In genomic region chr10:79900951-79901410, GRCm38 (mm10) we compare ENCODE assay signal across 9 mouse cellular contexts. TPM values are rescaled to one million over a fixed set of nuclear protein-coding genes. Genes with fewer than 3 reads are reported as not detected.
DNase-seq lines count a peak whose midpoint lies in the region; ATAC-seq lines count a peak whose summit lies in the region.
"Had no signal": no experiment of that assay in that cellular context is flagged by ENCODE, and none has a peak within 500 bp of the region (broad histone marks: within the 10 kb centered on the region; RNA-seq: fewer than 3 reads in every experiment).

No protein-coding gene starts in this region.

- peak overlapping the region; percentile 54; the same call in 1 of the 2 replicates for H3K27ac ChIP-seq in neural tube, embryonic 11.5 days (ENCODE audit: low read depth, low read length)

- peaks cover 13% of the 10 kb centered on the region for H3K36me3 ChIP-seq in neural tube, embryonic 11.5 days (ENCODE audit: control insufficient read depth, insufficient read depth, low read length)
- H3K36me3 ChIP-seq in splenic B cell, adult 2 months (ENCODE audit: control insufficient read depth, insufficient read depth, low read length, poor library complexity, severe bottlenecking): peaks cover 7% of the 10 kb centered on the region

- no peak overlapping the region for H3K9ac ChIP-seq in neural tube, embryonic 11.5 days (ENCODE audit: low read length)

- ATAC-seq in neural tube, embryonic 11.5 days (ENCODE audit: insufficient read depth, low FRiP score, low TSS enrichment): peak; percentile 27; the same call in 1 of the 2 replicates
- no peak for ATAC-seq in cerebellum, adult (ENCODE audit: insufficient number of reproducible peaks, low FRiP score, low TSS enrichment)

- intact Hi-C loops in left cerebral cortex, postnatal 4 days (cut with DNase I): no loop called here

- 0 out of 2 replicates have a peak, but pooled peaks cover 2% of the 10 kb centered on the region for H3K27me3 ChIP-seq in neural tube, embryonic 11.5 days (ENCODE audit: control insufficient read depth, insufficient read depth, low read length)
- H3K27me3 ChIP-seq in splenic B cell, adult 2 months (ENCODE audit: control insufficient read depth, insufficient read depth, low read length, poor library complexity, severe bottlenecking): no peaks in the 10 kb centered on the region

- WGBS in neural tube, embryonic 11.5 days: 17% methylated on average over 2 of the region's 2 CpGs

- H3K4me3 ChIP-seq in neural tube, embryonic 11.5 days (ENCODE audit: low read depth, low read length): no peak overlapping the region

- H3K4me2 ChIP-seq in neural tube, embryonic 11.5 days (ENCODE audit: low read depth): no peak overlapping the region

- peak; percentile 49 for DNase-seq in neural tube, embryonic 11.5 days (ENCODE audit: low spot score)
- no peak for DNase-seq in neural tube, embryonic 10.5 days (ENCODE audit: extremely low spot score, low spot score)
- peak; percentile 80 to 89 for DNase-seq in frontal cortex, postnatal 36 days (ENCODE audit: low spot score in 2 of 2)
- DNase-seq in left cerebral cortex, postnatal 4 days: peak; percentile 78
- DNase-seq in splenic B cell, adult 2 months (ENCODE audit: low read depth, low spot score): peak; percentile 40
- DNase-seq in cerebellum, adult 18-20 months: no peak
- DNase-seq in urinary bladder, postnatal 36 days (ENCODE audit: low spot score in 2 of 2): no peak

- peaks cover 4% of the 10 kb centered on the region; the same call in 1 of the 2 replicates for H3K4me1 ChIP-seq in neural tube, embryonic 11.5 days (ENCODE audit: control insufficient read depth, insufficient read depth, low read length)

- H3K9me3 ChIP-seq in neural tube, embryonic 11.5 days (ENCODE audit: control insufficient read depth, low read length): no peaks in the 10 kb centered on the region

RNA-seq across cellular contexts. Expression of gene Med16, which starts 7.7 kb away (rescaled TPM):
- 47.7 and 53.6 TPM in 2 replicates for polyA plus RNA-seq in neural tube, embryonic 11.5 days (2014; fragmentation: Nextera tagmentation; extraction: Ambion mirVana)
- 10 to 100 TPM; 56.4 to 59.6 TPM for total RNA-seq in left cerebral cortex, postnatal 4 days (2021)

RNA-seq across cellular contexts. Expression of gene Gm26602, which starts 9.7 kb away (rescaled TPM):
- 14.5 TPM in 1 of 2 replicates, not detected in the other for polyA plus RNA-seq in neural tube, embryonic 11.5 days (2014; fragmentation: Nextera tagmentation; extraction: Ambion mirVana)
- total RNA-seq in left cerebral cortex, postnatal 4 days (2021): not detected
- polyA plus RNA-seq: liver, embryonic 16.5 days had no signal

RNA-seq across cellular contexts. Expression of gene Cfd, which starts 10.3 kb away (rescaled TPM):
- not detected in 2 replicates for polyA plus RNA-seq in neural tube, embryonic 11.5 days (2014; fragmentation: Nextera tagmentation; extraction: Ambion mirVana)
- total RNA-seq in left cerebral cortex, postnatal 4 days (2021): not detected
- polyA plus RNA-seq: liver, embryonic 16.5 days had no signal

RNA-seq across cellular contexts. Expression of gene Elane, which starts 14.9 kb away (rescaled TPM):
- 0.66 TPM in 1 of 2 replicates, not detected in the other for polyA plus RNA-seq in neural tube, embryonic 11.5 days (2014; fragmentation: Nextera tagmentation; extraction: Ambion mirVana)
- total RNA-seq in left cerebral cortex, postnatal 4 days (2021): not detected

RNA-seq across cellular contexts. Expression of gene Kiss1r, which starts 15.8 kb away (rescaled TPM):
- polyA plus RNA-seq in neural tube, embryonic 11.5 days (2014; fragmentation: Nextera tagmentation; extraction: Ambion mirVana): 0.77 and 0.80 TPM in 2 replicates
- total RNA-seq in left cerebral cortex, postnatal 4 days (2021): 1 to 10 TPM; 5.0 to 6.8 TPM

Comparison
In these comparisons a context has a peak if more than half of its experiments do, and no peak if none do; other contexts are left out.
1. DNase-seq: peak in neural tube, embryonic 11.5 days (single experiment), frontal cortex, postnatal 36 days (2 of 2), left cerebral cortex, postnatal 4 days (single experiment) and splenic B cell, adult 2 months (single experiment); none in neural tube, embryonic 10.5 days (single experiment), cerebellum, adult 18-20 months (0 of 2) and urinary bladder, postnatal 36 days (0 of 2).